Mouse (Mus musculus) lung, adult 2 months (tissue): ENCODE data around the gene AU022252.

Experiments used
- CTCF ChIP-seq: fragments of 200-500 bp; IDR thresholded peaks from 2 replicates; pipeline ENCODE4 v1.5.1; 2011; ENCODE audit warnings: mild to moderate bottlenecking, low read length, control low read depth; ENCODE audit not compliant: insufficient read depth
- POLR2A ChIP-seq: fragments of 200-500 bp; IDR thresholded peaks from 2 replicates; pipeline ENCODE4 v1.6.1; 2011; ENCODE audit warnings: low read depth, mild to moderate bottlenecking, control low read depth, low read length, borderline replicate concordance; ENCODE audit errors: extremely low read depth

GRCm38 (mm10) chr4:119189864-119190263 lies 42.6 kb downstream of the AU022252 start, which contains the start of gene Ermap:
- TF ChIP-seq POLR2A (no peak), CTCF (no peak)
